Mouse (Mus musculus) limb, embryonic 14.5 days (tissue): ENCODE data around the gene Rab6b. TPM values are rescaled to one million over a fixed set of nuclear protein-coding genes. Genes with fewer than 3 reads are reported as not detected.
A peak's percentile ranks its signal among the peaks of the same experiment; 100 is the strongest.

Experiments
- ATAC-seq: fragments of 200-750 bp; cut with Nextera tagmentation; 2 replicates; pipeline ENCODE4 v1.8.0; 2017; ENCODE audit warnings: low read depth, moderate number of reproducible peaks, moderate TSS enrichment; ENCODE audit not compliant: low FRiP score
- DNase-seq: peaks from one replicate; pipeline ENCODE4 v3.0.0-alpha.2; 2015; ENCODE audit warnings: low spot score
- H3K27ac ChIP-seq: fragments of 300-500 bp; sonication (generic); replicated peaks from 2 replicates; pipeline ENCODE4 v1.5.1; 2014; ENCODE audit warnings: low read depth, mild to moderate bottlenecking, low read length, moderate library complexity, mixed read lengths
- H3K27me3 ChIP-seq: fragments of 300-500 bp; sonication (generic); 2 replicates; pipeline ENCODE4 v1.6.1; 2014; ENCODE audit warnings: low read length, mixed read lengths; ENCODE audit not compliant: control insufficient read depth, insufficient read depth
- H3K36me3 ChIP-seq: fragments of 300-500 bp; sonication (generic); 2 replicates; pipeline ENCODE4 v1.6.1; 2014; ENCODE audit warnings: mild to moderate bottlenecking, low read length, moderate library complexity, mixed read lengths; ENCODE audit not compliant: control insufficient read depth, insufficient read depth
- H3K4me1 ChIP-seq: fragments of 300-500 bp; sonication (generic); 2 replicates; pipeline ENCODE4 v1.6.1; 2014; ENCODE audit warnings: antibody characterized with exemption, low read length, mixed read lengths; ENCODE audit not compliant: control insufficient read depth, insufficient read depth
- H3K4me2 ChIP-seq: fragments of 300-500 bp; sonication (generic); replicated peaks from 2 replicates; pipeline ENCODE4 v1.6.1; 2014; ENCODE audit warnings: low read depth, mild to moderate bottlenecking, low read length, moderate library complexity; ENCODE audit not compliant: severe bottlenecking
- H3K4me3 ChIP-seq: fragments of 300-500 bp; sonication (generic); replicated peaks from 2 replicates; pipeline ENCODE4 v1.5.1; 2014; ENCODE audit warnings: low read length
- H3K9ac ChIP-seq: fragments of 300-500 bp; sonication (generic); 2 replicates; pipeline ENCODE4 v1.6.1; 2014; ENCODE audit warnings: mild to moderate bottlenecking, low read depth, low read length, moderate library complexity; ENCODE audit not compliant: severe bottlenecking
- H3K9me3 ChIP-seq: fragments of 300-500 bp; sonication (generic); 2 replicates; pipeline ENCODE4 v1.6.1; 2016; ENCODE audit warnings: low read length; ENCODE audit not compliant: control insufficient read depth
- POLR2A ChIP-seq: fragments of 200-500 bp; IDR thresholded peaks from 2 replicates; pipeline ENCODE4 v1.8.0; 2012; ENCODE audit warnings: inconsistent platforms, mild to moderate bottlenecking, moderate library complexity, borderline replicate concordance; ENCODE audit not compliant: insufficient read depth, insufficient read length; ENCODE audit errors: extremely low read depth
- WGBS: fragments of 180-500 bp; shearing (Covaris S2); extraction: QIAGEN DNeasy Blood & Tissue Kit; methylation state at CpG from one replicate; pipeline ENCODE4 v1.1.7; 2014; 5-methylcytosine and 5-hydroxymethylcytosine counted together
- polyA plus RNA-seq, 2 experiments: library from polyadenylated mRNA; depleted of rRNA in 1 of 2; stranded (reverse) in 1 of 2; unstranded in 1 of 2; fragments of >200 nt; fragmentation: Nextera tagmentation in 1 of 2; extraction: Ambion mirVana in 1 of 2; gene quantifications; 2 replicates each; pipeline versions ENCODE4 v1.2.1 to v1.2.3; 2012 to 2014

Rab6b gene
- polyA plus RNA-seq, 2 experiments = 4.2 to 8.1 TPM

- TF ChIP-seq POLR2A = no peak
- peaks cover 8% of the 10 kb centered on the region for H3K4me1 ChIP-seq
- DNase-seq (no peak), ATAC-seq (no peak)
- 90% methylated on average over 7 of the region's 7 CpGs for WGBS
- no peaks in the 10 kb centered on the region for H3K27me3 ChIP-seq
- H3K9ac ChIP-seq = no peak overlapping the region
- H3K4me3 ChIP-seq = no peak overlapping the region
- H3K9me3 ChIP-seq = no peaks in the 10 kb centered on the region
- H3K27ac ChIP-seq = no peak overlapping the region
- no peaks in the 10 kb centered on the region for H3K36me3 ChIP-seq
- no peak overlapping the region for H3K4me2 ChIP-seq
These were observed 64.1 kb downstream of the Rab6b start for GRCm38 (mm10) chr9:103175692-103176091.

- ATAC-seq (peak; percentile 14; the same call in 1 of the 2 replicates), DNase-seq (peak; percentile 24)
- Histone ChIP-seq H3K4me3 (peak overlapping the region; percentile 38), H3K4me1 (peaks cover 8% of the 10 kb centered on the region), H3K9me3 (no peaks in the 10 kb centered on the region), H3K9ac (peak overlapping the region; percentile 46; the same call in 1 of the 2 replicates), H3K4me2 (peak overlapping the region; percentile 66), H3K27ac (peak overlapping the region; percentile 53; the same call in 1 of the 2 replicates), H3K27me3 (no peaks in the 10 kb centered on the region), H3K36me3 (no peaks in the 10 kb centered on the region)
- no peak for TF ChIP-seq POLR2A
- WGBS = 66% methylated on average over 3 of the region's 3 CpGs
These were observed 68.7 kb downstream of the Rab6b start for GRCm38 (mm10) chr9:103180303-103180702.

GRCm38 (mm10) chr9:103180807-103181565 lies 69.4 kb downstream of the Rab6b start:
- H3K9me3 ChIP-seq = no peaks in the 10 kb centered on the region
- no peaks in the 10 kb centered on the region for H3K36me3 ChIP-seq
- peak; percentile 93 for ATAC-seq
- peak overlapping the region; percentile 53 for H3K27ac ChIP-seq
- peak overlapping the region; percentile 66 for H3K4me2 ChIP-seq
- 0 out of 2 replicates have a peak, but pooled peaks have one; percentile 24 for TF ChIP-seq POLR2A
- DNase-seq = peak; percentile 94
- no peaks in the 10 kb centered on the region for H3K27me3 ChIP-seq
- peak overlapping the region; percentile 38 for H3K4me3 ChIP-seq
- 1% methylated on average over 20 of the region's 20 CpGs for WGBS
- H3K9ac ChIP-seq = peak overlapping the region; percentile 46
- peaks cover 8% of the 10 kb centered on the region for H3K4me1 ChIP-seq

- H3K27me3 ChIP-seq = no peaks in the 10 kb centered on the region
- H3K9me3 ChIP-seq = no peaks in the 10 kb centered on the region
- H3K9ac ChIP-seq = no peak overlapping the region
- ATAC-seq (no peak), DNase-seq (no peak)
- no peak overlapping the region for H3K4me3 ChIP-seq
- WGBS = 90% methylated on average over 8 of the region's 8 CpGs
- TF ChIP-seq POLR2A = no peak
- H3K27ac ChIP-seq = no peak overlapping the region
- no peak overlapping the region for H3K4me2 ChIP-seq
- H3K36me3 ChIP-seq = no peaks in the 10 kb centered on the region
- peaks cover 8% of the 10 kb centered on the region for H3K4me1 ChIP-seq
These were observed 70.3 kb downstream of the Rab6b start for GRCm38 (mm10) chr9:103181886-103182285.

- Histone ChIP-seq H3K36me3 (peaks cover 24% of the 10 kb centered on the region), H3K4me2 (no peak overlapping the region), H3K9me3 (no peaks in the 10 kb centered on the region), H3K27me3 (no peaks in the 10 kb centered on the region), H3K9ac (no peak overlapping the region), H3K27ac (no peak overlapping the region), H3K4me1 (peaks cover 8% of the 10 kb centered on the region), H3K4me3 (no peak overlapping the region)
- no peak for DNase-seq
- TF ChIP-seq POLR2A = no peak
- ATAC-seq = no peak
- WGBS = 65% methylated on average over 4 of the region's 4 CpGs
These were observed 73.3 kb downstream of the Rab6b start for GRCm38 (mm10) chr9:103184855-103185254.

GRCm38 (mm10) chr9:103185946-103186345 lies 74.4 kb downstream of the Rab6b start:
- no peak overlapping the region for H3K4me2 ChIP-seq
- TF ChIP-seq POLR2A = no peak
- no peaks in the 10 kb centered on the region for H3K9me3 ChIP-seq
- H3K4me1 ChIP-seq = no peaks in the 10 kb centered on the region
- WGBS = 91% methylated on average over 8 of the region's 8 CpGs
- H3K27me3 ChIP-seq = no peaks in the 10 kb centered on the region
- H3K27ac ChIP-seq = no peak overlapping the region
- DNase-seq (no peak), ATAC-seq (no peak)
- H3K9ac ChIP-seq = no peak overlapping the region
- no peak overlapping the region for H3K4me3 ChIP-seq
- H3K36me3 ChIP-seq = peaks cover 35% of the 10 kb centered on the region
